Mouse (Mus musculus): Measurements from ENCODE around the gene Tm4sf5.

- no peak for TF ChIP-seq CTCF (IDR thresholded peaks at IDR 0.05; ENCODE audit: extremely low read depth, insufficient read depth, low read length)
- no peak for TF ChIP-seq POLR2A (IDR thresholded peaks at IDR 0.05; ENCODE audit: extremely low read depth, insufficient read depth, low read length)
Observed at GRCm38 (mm10) chr11:70541415-70541814, 36.4 kb downstream of the Tm4sf5 start.

All from cortical plate, adult 2 months (tissue).